25 mouse cellular contexts compared by ENCODE assay signal in the genomic region with DNA sequence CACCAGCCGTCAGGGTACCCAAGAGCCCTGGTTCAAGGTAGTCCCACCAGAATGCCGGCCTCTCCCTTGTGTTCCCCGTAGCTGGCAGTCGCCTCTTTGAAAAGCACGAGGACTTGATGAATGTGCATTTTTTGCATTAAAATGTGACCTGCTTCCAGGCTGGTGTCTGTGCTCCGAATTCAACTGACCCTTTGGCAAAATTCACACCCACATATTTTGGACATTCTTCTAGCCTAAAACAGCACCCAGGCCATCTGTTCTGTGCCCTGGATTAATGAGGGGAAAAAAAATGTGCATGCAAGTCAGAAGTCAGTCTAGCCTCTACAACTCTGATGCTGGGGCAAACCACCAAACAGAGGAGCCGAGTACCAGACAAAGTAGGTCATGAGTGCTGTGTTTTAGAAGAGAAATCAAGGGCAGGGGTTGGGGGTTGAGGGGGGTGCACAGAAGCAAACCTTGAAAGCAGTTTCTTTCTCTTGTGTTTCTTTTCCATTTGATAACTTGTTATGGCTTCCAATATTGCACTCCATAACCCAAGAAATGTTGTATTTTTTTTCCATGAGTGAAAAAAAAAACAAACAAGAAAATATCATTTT. TPM values are rescaled to one million over a fixed set of nuclear protein-coding genes. Genes with fewer than 3 reads are reported as not detected.
DNase-seq lines count a peak whose midpoint lies in the region; ATAC-seq lines count a peak whose summit lies in the region.
"Had no signal": no experiment of that assay in that cellular context is flagged by ENCODE, and none has a peak within 500 bp of the region (broad histone marks: within the 10 kb centered on the region; RNA-seq: fewer than 3 reads in every experiment).

No protein-coding gene starts in this region.

- no peaks in the 10 kb centered on the region for H3K36me3 ChIP-seq in forebrain, embryonic 13.5 days (ENCODE audit: poor library complexity, severe bottlenecking)
- H3K36me3 ChIP-seq: embryonic facial prominence, embryonic 12.5 days; forebrain, embryonic 15.5 days; heart, embryonic 12.5 days; limb, embryonic 15.5 days; liver, embryonic 15.5 days; midbrain, embryonic 12.5 days; neural tube, embryonic 13.5 days had no signal

- H3K27me3 ChIP-seq in forebrain, embryonic 13.5 days, result no peaks in the 10 kb centered on the region
- H3K27me3 ChIP-seq: embryonic facial prominence, embryonic 12.5 days; forebrain, embryonic 15.5 days; limb, embryonic 15.5 days; liver, embryonic 15.5 days; midbrain, embryonic 12.5 days; neural tube, embryonic 13.5 days; Patski had no signal

- DNase-seq in kidney, postnatal 14 days, result peak; percentile 17
- no peak for DNase-seq in kidney, adult 8-10 months
- DNase-seq in NIH3T3 (ENCODE audit: low read depth), result peak; percentile 1
- DNase-seq in cerebellum, adult 18-20 months, result peak; percentile 72 to 81
- peak; percentile 58 to 72 for DNase-seq in cerebellum, postnatal 36 days
- no peak for DNase-seq in heart, postnatal 10 days
- DNase-seq: adrenal gland, postnatal 10 days; heart, postnatal 36 days; kidney, adult 11 months; kidney, postnatal 25 days had no signal

- intact Hi-C loops in heart, postnatal 10 days (cut with DNase I), result loop anchor here (10.0 kb wide), 1 partner anchor 326 kb away; a partner anchor contains a TSS

- H3K4me1 ChIP-seq in forebrain, embryonic 13.5 days, result no peaks in the 10 kb centered on the region
- H3K4me1 ChIP-seq: embryonic facial prominence, embryonic 12.5 days; heart, embryonic 12.5 days; limb, embryonic 15.5 days; midbrain, embryonic 12.5 days; neural tube, embryonic 13.5 days had no signal

- H3K9me3 ChIP-seq in forebrain, embryonic 13.5 days (replicated peaks), result no peaks in the 10 kb centered on the region
- H3K9me3 ChIP-seq: embryonic facial prominence, embryonic 12.5 days; forebrain, embryonic 15.5 days; limb, embryonic 15.5 days; liver, embryonic 15.5 days; midbrain, embryonic 12.5 days; neural tube, embryonic 13.5 days had no signal

- H3K4me2 ChIP-seq in forebrain, embryonic 13.5 days, result no peak overlapping the region
- H3K4me2 ChIP-seq: embryonic facial prominence, embryonic 12.5 days; forebrain, embryonic 15.5 days; heart, embryonic 12.5 days; limb, embryonic 15.5 days; liver, embryonic 15.5 days; midbrain, embryonic 12.5 days; neural tube, embryonic 13.5 days had no signal

- ATAC-seq in forebrain, embryonic 13.5 days, result no peak
- ATAC-seq: activated CD4-positive, CD25-positive, alpha-beta regulatory T cell, adult 4 months; forebrain, embryonic 15.5 days; hindbrain, postnatal 0 days; Patski had no signal

- WGBS in forebrain, embryonic 13.5 days, result 56% methylated on average over 7 of the region's 7 CpGs

- no peak overlapping the region for H3K9ac ChIP-seq in forebrain, embryonic 13.5 days
- H3K9ac ChIP-seq: embryonic facial prominence, embryonic 12.5 days; forebrain, embryonic 15.5 days; heart, embryonic 12.5 days; limb, embryonic 15.5 days; liver, embryonic 15.5 days; midbrain, embryonic 12.5 days; neural tube, embryonic 13.5 days had no signal

- H3K27ac ChIP-seq in forebrain, embryonic 13.5 days, result no peak overlapping the region
- H3K27ac ChIP-seq: embryonic facial prominence, embryonic 12.5 days; forebrain, embryonic 15.5 days; hindbrain, postnatal 0 days; limb, embryonic 15.5 days; liver, embryonic 15.5 days; midbrain, embryonic 12.5 days; neural tube, embryonic 13.5 days had no signal

- H3K4me3 ChIP-seq in forebrain, embryonic 13.5 days, result no peak overlapping the region
- H3K4me3 ChIP-seq: embryonic facial prominence, embryonic 12.5 days; erythroblast, embryonic 14.5 days; forebrain, embryonic 15.5 days; heart, embryonic 12.5 days; limb, embryonic 15.5 days; liver, embryonic 15.5 days; midbrain, embryonic 12.5 days; neural tube, embryonic 13.5 days had no signal

RNA-seq across cellular contexts. Expression of a gene that starts 20.7 kb away (rescaled TPM):
- 3.0 and 4.1 TPM in 2 replicates for polyA plus RNA-seq in forebrain, embryonic 13.5 days (2015; fragmentation: Nextera tagmentation; extraction: Ambion mirVana)
- total RNA-seq in heart, postnatal 10 days (2021), result not detected
- total RNA-seq: adrenal gland, postnatal 10 days; heart, postnatal 36 days; layer of hippocampus, adult 8-10 months; left cerebral cortex, adult 18-20 months; left cerebral cortex, postnatal 36 days had no signal
- polyA plus RNA-seq: erythroblast, embryonic 14.5 days had no signal

Comparison
In these comparisons a context has a peak if more than half of its experiments do, and no peak if none do; other contexts are left out.
1. DNase-seq: peak in kidney, postnatal 14 days (single experiment), NIH3T3 (single experiment), cerebellum, adult 18-20 months (2 of 2) and cerebellum, postnatal 36 days (2 of 2); none in kidney, adult 8-10 months (0 of 2) and heart, postnatal 10 days (0 of 2).